Comparison of ENCODE assay signal across 34 mouse cellular contexts in genomic region chr2:129367246-129367645, GRCm38 (mm10). TPM values are rescaled to one million over a fixed set of nuclear protein-coding genes. Genes with fewer than 3 reads are reported as not detected.
DNase-seq lines count a peak whose midpoint lies in the region; ATAC-seq and TF ChIP-seq lines count a peak whose summit lies in the region.
"Had no signal": no experiment of that assay in that cellular context is flagged by ENCODE, and none has a peak within 500 bp of the region (broad histone marks: within the 10 kb centered on the region; RNA-seq: fewer than 3 reads in every experiment).

No protein-coding gene starts in this region.

- H3K36me3 ChIP-seq in heart, embryonic 10.5 days: no peaks in the 10 kb centered on the region
- H3K36me3 ChIP-seq in C2C12 (ENCODE audit: control insufficient read depth, insufficient read depth): no peaks in the 10 kb centered on the region
- H3K36me3 ChIP-seq in MEL (ENCODE audit: control insufficient read depth in 1 of 2, insufficient read depth in 2 of 2, low read length in 2 of 2): peaks cover 0 to 28% of the 10 kb centered on the region in 2 experiments; a peak in 2 of 4 replicates
- no peaks in the 10 kb centered on the region for H3K36me3 ChIP-seq in lung, postnatal 0 days (ENCODE audit: insufficient read depth, low read length)
- H3K36me3 ChIP-seq: embryonic facial prominence, embryonic 10.5 days; embryonic facial prominence, embryonic 13.5 days; forebrain, embryonic 12.5 days; forebrain, embryonic 15.5 days; heart, embryonic 12.5 days; heart, embryonic 15.5 days had no signal

- H3K27me3 ChIP-seq in heart, embryonic 10.5 days (ENCODE audit: insufficient read depth, poor library complexity, severe bottlenecking): no peaks in the 10 kb centered on the region
- H3K27me3 ChIP-seq in C2C12 (ENCODE audit: control insufficient read depth, insufficient read depth, insufficient read length) (no peaks in the 10 kb centered on the region), MEL (ENCODE audit: control insufficient read depth in 1 of 2, insufficient read depth in 2 of 2, low read length in 2 of 2) (peaks cover 0 to 7% of the 10 kb centered on the region in 2 experiments; a peak in 3 of 4 replicates)
- H3K27me3 ChIP-seq in lung, postnatal 0 days (replicated peaks; ENCODE audit: insufficient read depth, low read length): no peaks in the 10 kb centered on the region
- H3K27me3 ChIP-seq: embryonic facial prominence, embryonic 13.5 days; forebrain, embryonic 12.5 days; forebrain, embryonic 15.5 days; heart, embryonic 12.5 days; heart, embryonic 15.5 days; Patski had no signal

- H3K4me3 ChIP-seq in heart, embryonic 10.5 days: no peak overlapping the region
- H3K4me3 ChIP-seq in C2C12 (ENCODE audit: insufficient read depth, poor library complexity, severe bottlenecking) (no peak overlapping the region), MEL (ENCODE audit: control insufficient read depth in 1 of 2, insufficient read depth in 1 of 2, low read depth in 2 of 2, low read length in 2 of 2) (no peak overlapping the region)
- no peak overlapping the region for H3K4me3 ChIP-seq in lung, postnatal 0 days (ENCODE audit: low read depth, low read length)
- H3K4me3 ChIP-seq: embryonic facial prominence, embryonic 10.5 days; embryonic facial prominence, embryonic 13.5 days; erythroblast, embryonic 14.5 days; forebrain, embryonic 12.5 days; forebrain, embryonic 15.5 days; gastrocnemius, adult 2 months; heart, embryonic 12.5 days; heart, embryonic 15.5 days had no signal

- H3K9ac ChIP-seq in MEL (ENCODE audit: control insufficient read depth, low read depth, low read length, poor library complexity, severe bottlenecking): no peak overlapping the region
- H3K9ac ChIP-seq in lung, postnatal 0 days (replicated peaks; ENCODE audit: low read depth): no peak overlapping the region
- H3K9ac ChIP-seq: embryonic facial prominence, embryonic 13.5 days; forebrain, embryonic 12.5 days; forebrain, embryonic 15.5 days; heart, embryonic 12.5 days; heart, embryonic 15.5 days; hindbrain, embryonic 14.5 days had no signal

- ATAC-seq in megakaryocyte-erythroid progenitor cell, adult 5-6 weeks (replicated peaks; ENCODE audit: low FRiP score, low TSS enrichment, poor library complexity, severe bottlenecking): peak; percentile 43; the same call in 1 of the 2 replicates
- no peak for ATAC-seq in lung, postnatal 0 days
- ATAC-seq: CD4-positive, CD25-positive, alpha-beta regulatory T cell, adult 4 months; forebrain, embryonic 15.5 days; hindbrain, postnatal 0 days; inflammation-experienced regulatory T-cells, adult 6 months; intestine, embryonic 16.5 days; Patski had no signal

- H3K4me1 ChIP-seq in heart, embryonic 10.5 days: no peaks in the 10 kb centered on the region
- H3K4me1 ChIP-seq in MEL (ENCODE audit: control insufficient read depth in 1 of 2, insufficient read depth in 2 of 2, low read length in 2 of 2): peaks cover 17 to 31% of the 10 kb centered on the region in 2 experiments
- no peaks in the 10 kb centered on the region for H3K4me1 ChIP-seq in lung, postnatal 0 days (ENCODE audit: insufficient read depth, low read depth, low read length)
- H3K4me1 ChIP-seq: embryonic facial prominence, embryonic 10.5 days; embryonic facial prominence, embryonic 13.5 days; forebrain, embryonic 12.5 days; forebrain, embryonic 15.5 days; heart, embryonic 12.5 days; heart, embryonic 15.5 days had no signal

- TF ChIP-seq RAD21 in MEL (IDR thresholded peaks at IDR 0.05; ENCODE audit: low read depth, low read length): no peak

- TF ChIP-seq EP300 in MEL (IDR thresholded peaks at IDR 0.05; ENCODE audit: low read depth in 1 of 2, low read length in 2 of 2): peak; percentile 42 to 52; a peak in 2 of 4 replicates
- no peak for TF ChIP-seq EP300 in lung, postnatal 0 days (IDR thresholded peaks at IDR 0.05)

- H3ac ChIP-seq in C2C12 (ENCODE audit: control insufficient read depth, insufficient read length, low read depth): no peak overlapping the region

- WGBS in heart, embryonic 10.5 days: 82% methylated on average over 5 of the region's 5 CpGs
- 81% methylated on average over 5 of the region's 5 CpGs for WGBS in lung, postnatal 0 days

- peak; percentile 20 for DNase-seq in heart, embryonic 10.5 days (ENCODE audit: low spot score)
- no peak for DNase-seq in heart, postnatal 36 days
- peak; percentile 57 for DNase-seq in MEL (ENCODE audit: low read depth, low spot score)
- DNase-seq in adrenal gland, adult 8-10 months: no peak
- no peak for DNase-seq in lung, postnatal 0 days (ENCODE audit: low spot score)
- DNase-seq: adrenal gland, postnatal 14 days; B cell, adult 2 months; cerebellum, adult 11-12 months; cerebellum, adult 9-10 months; cerebellum, postnatal 36 days; embryo, embryonic 11 days; gastrocnemius, adult 2 months; gastrocnemius, postnatal 14 days; heart, adult 11 months; heart, postnatal 10 days; heart, postnatal 4 days had no signal

- H3K9me3 ChIP-seq in heart, embryonic 10.5 days: no peaks in the 10 kb centered on the region
- H3K9me3 ChIP-seq in MEL (replicated peaks; ENCODE audit: insufficient read depth, low read length): no peaks in the 10 kb centered on the region
- no peaks in the 10 kb centered on the region for H3K9me3 ChIP-seq in lung, postnatal 0 days (ENCODE audit: low read length)
- H3K9me3 ChIP-seq: embryonic facial prominence, embryonic 10.5 days; embryonic facial prominence, embryonic 13.5 days; forebrain, embryonic 12.5 days; forebrain, embryonic 15.5 days; heart, embryonic 12.5 days; heart, embryonic 15.5 days had no signal

- no peaks in the 10 kb centered on the region for H3K79me3 ChIP-seq in C2C12 (ENCODE audit: low read depth)

- TF ChIP-seq CTCF in C2C12 (IDR thresholded peaks at IDR 0.05; ENCODE audit: control insufficient read depth, insufficient read depth, insufficient read length) (no peak), MEL (IDR thresholded peaks at IDR 0.05 in 2 of 3, conservative IDR thresholded peaks at IDR 0.05 in 1 of 3; ENCODE audit: control insufficient read depth in 1 of 3, insufficient read depth in 1 of 3, low read depth in 2 of 3, low read length in 3 of 3, poor library complexity in 1 of 3, severe bottlenecking in 1 of 3) (no peak)
- no peak for TF ChIP-seq CTCF in lung, postnatal 0 days (IDR thresholded peaks at IDR 0.05)

- intact Hi-C loops in heart, postnatal 36 days (cut with DNase I): no loop called here

- H3K79me2 ChIP-seq in C2C12 (ENCODE audit: control insufficient read depth, insufficient read depth): no peaks in the 10 kb centered on the region
- no peaks in the 10 kb centered on the region for H3K79me2 ChIP-seq in MEL (ENCODE audit: control insufficient read depth, insufficient read depth, low read length, poor library complexity)

- no peak overlapping the region for H3K4me2 ChIP-seq in lung, postnatal 0 days (replicated peaks; ENCODE audit: low read depth, low read length)
- H3K4me2 ChIP-seq: embryonic facial prominence, embryonic 13.5 days; forebrain, embryonic 12.5 days; forebrain, embryonic 15.5 days; heart, embryonic 12.5 days; heart, embryonic 15.5 days; hindbrain, embryonic 14.5 days had no signal

- no peak for TF ChIP-seq POLR2A in MEL (IDR thresholded peaks at IDR 0.05; ENCODE audit: control insufficient read depth in 1 of 2, insufficient read depth in 1 of 2, low read depth in 1 of 2, low read length in 2 of 2, poor library complexity in 1 of 2)

- H3K27ac ChIP-seq in heart, embryonic 10.5 days: no peak overlapping the region
- H3K27ac ChIP-seq in MEL (ENCODE audit: control insufficient read depth, low read depth, low read length): no peak overlapping the region
- no peak overlapping the region for H3K27ac ChIP-seq in lung, postnatal 0 days (ENCODE audit: low read length)
- H3K27ac ChIP-seq: embryonic facial prominence, embryonic 10.5 days; embryonic facial prominence, embryonic 13.5 days; forebrain, embryonic 12.5 days; forebrain, embryonic 15.5 days; gastrocnemius, adult 2 months; heart, embryonic 15.5 days; hindbrain, embryonic 14.5 days; hindbrain, postnatal 0 days had no signal

TF ChIP-seq in C2C12, 6 proteins besides CTCF, POLR2A, EP300 and RAD21:
- TF ChIP-seq CEBPB (IDR thresholded peaks at IDR 0.05; ENCODE audit: low read depth) (peak; percentile 27), MYOD1 (IDR thresholded peaks at IDR 0.05; ENCODE audit: control insufficient read depth, insufficient read length, low read depth) (no peak)
TF ChIP-seq in C2C12: peak in this region for 1.

TF ChIP-seq in MEL, 35 proteins besides CTCF, POLR2A, EP300 and RAD21 (continues in another document):
- TF ChIP-seq MAX (IDR thresholded peaks at IDR 0.05; ENCODE audit: low read length): no peak; the same call in 1 of the 2 replicates
- no peak for TF ChIP-seq POLR2AphosphoS5 (IDR thresholded peaks at IDR 0.05; ENCODE audit: borderline replicate concordance, low read depth, low read length)
- peak; percentile 58 for TF ChIP-seq GATA1 (IDR thresholded peaks at IDR 0.05; ENCODE audit: low read depth, low read length)
- 0 out of 2 replicates have a peak, but pooled peaks have one; percentile 15 for TF ChIP-seq BHLHE40 (IDR thresholded peaks at IDR 0.05; ENCODE audit: borderline replicate concordance, low read depth, low read length)

RNA-seq across cellular contexts. Expression of gene Il1b, which starts 3.7 kb away (rescaled TPM):
- polyA plus RNA-seq in heart, embryonic 10.5 days (2016; fragmentation: Nextera tagmentation; extraction: Ambion mirVana): not detected in 2 replicates
- total RNA-seq in heart, postnatal 36 days (2021): under 1 TPM; 0.43 to 0.58 TPM
- polyA plus RNA-seq in C2C12 (2012; fragmentation: generic; extraction: Trizol) (not detected), MEL (2012; ENCODE audit: insufficient read depth in 1 of 2, insufficient read length in 2 of 2, low read depth in 1 of 2, low replicate concordance in 2 of 2, missing spikeins in 1 of 2) (under 1 TPM in 1 of 2 experiments, not detected in 1; 0.26 TPM)
- 0.12 and 0.20 TPM in 2 replicates for total RNA-seq in MEL (2012; rRNA removed)
- not detected in 2 replicates for total RNA-seq in megakaryocyte-erythroid progenitor cell, adult 5-6 weeks (2014; fragmentation: Nextera tagmentation)
- total RNA-seq in megakaryocyte-erythroid progenitor cell, adult 5-6 weeks (2017): 0.56 and 4.3 TPM in 2 replicates
- total RNA-seq in adrenal gland, adult 8-10 months (2022): 1 to 10 TPM in 3 of 4 experiments, under 1 TPM in 1; 0.87 to 2.7 (median 1.8) TPM
- 5.0 and 12.4 TPM in 2 replicates for polyA plus RNA-seq in lung, postnatal 0 days (2015; fragmentation: Nextera tagmentation; extraction: Ambion mirVana)
- total RNA-seq: gastrocnemius, adult 2 months; gastrocnemius, postnatal 14 days had no signal
- polyA plus RNA-seq: embryonic facial prominence, embryonic 10.5 days; erythroblast, embryonic 14.5 days; forebrain, embryonic 12.5 days; forebrain, embryonic 15.5 days; hindbrain, embryonic 11.5 days; hindbrain, embryonic 14.5 days; hindbrain, postnatal 0 days; Patski had no signal

RNA-seq across cellular contexts. Expression of gene Il1a, which starts 57.5 kb away (rescaled TPM):
- polyA plus RNA-seq in heart, embryonic 10.5 days (2016; fragmentation: Nextera tagmentation; extraction: Ambion mirVana): 0.24 TPM in 1 of 2 replicates, not detected in the other
- total RNA-seq in heart, postnatal 36 days (2021): not detected
- polyA plus RNA-seq in C2C12 (2012; fragmentation: generic; extraction: Trizol) (not detected), MEL (2012; ENCODE audit: insufficient read depth in 1 of 2, insufficient read length in 2 of 2, low read depth in 1 of 2, low replicate concordance in 2 of 2, missing spikeins in 1 of 2) (under 1 TPM in 1 of 2 experiments, not detected in 1; 0.10 TPM)
- total RNA-seq in MEL (2012; rRNA removed): not detected in 2 replicates
- total RNA-seq in megakaryocyte-erythroid progenitor cell, adult 5-6 weeks (2014; fragmentation: Nextera tagmentation): not detected in 2 replicates
- not detected in 2 replicates for total RNA-seq in megakaryocyte-erythroid progenitor cell, adult 5-6 weeks (2017)
- not detected for total RNA-seq in adrenal gland, adult 8-10 months (2022)
- polyA plus RNA-seq in lung, postnatal 0 days (2015; fragmentation: Nextera tagmentation; extraction: Ambion mirVana): 0.66 and 4.5 TPM in 2 replicates
- total RNA-seq: gastrocnemius, adult 2 months; gastrocnemius, postnatal 14 days; gastrocnemius, postnatal 4 days; heart, adult 8-10 months; hindbrain, postnatal 0 days had no signal
- polyA plus RNA-seq: CD4-positive, CD25-positive, alpha-beta regulatory T cell, adult 4 months; embryonic facial prominence, embryonic 10.5 days; embryonic facial prominence, embryonic 13.5 days; erythroblast, embryonic 14.5 days; heart, embryonic 12.5 days had no signal

Comparison
In these comparisons a context has a peak if more than half of its experiments do, and no peak if none do; other contexts are left out.
1. DNase-seq: peak in heart, embryonic 10.5 days (single experiment) and MEL (single experiment); none in heart, postnatal 36 days (0 of 2), adrenal gland, adult 8-10 months (single experiment) and lung, postnatal 0 days (single experiment).